Mouse (Mus musculus): ENCODE measurements around the gene Lag3.
A peak's percentile ranks its signal among the peaks of the same experiment; 100 is the strongest.

Lag3 gene

GRCm38 (mm10) chr6:124919695-124920317 is 8.3 kb upstream of the Lag3 start, which contains the start of gene Ptms:
TSS of gene Ptms (minus strand) at chr6:124920103.
- DNase-seq (ENCODE audit: low read depth, low spot score): peak; percentile 67

- DNase-seq (ENCODE audit: low read depth, low spot score): no peak
These were observed 7.6 kb upstream of the Lag3 start for GRCm38 (mm10) chr6:124918890-124919627.

GRCm38 (mm10) chr6:124918331-124918690 is 6.8 kb upstream of the Lag3 start:
- no peak for DNase-seq (ENCODE audit: low read depth, low spot score)

- DNase-seq (ENCODE audit: low read depth, low spot score): peak; percentile 65
These were observed 6.2 kb upstream of the Lag3 start for GRCm38 (mm10) chr6:124917518-124918330.

GRCm38 (mm10) chr6:124916695-124917517 is 5.4 kb upstream of the Lag3 start:
- DNase-seq (ENCODE audit: low read depth, low spot score): peak; percentile 80

GRCm38 (mm10) chr6:124915942-124916694 is 4.6 kb upstream of the Lag3 start:
- no peak for DNase-seq (ENCODE audit: low read depth, low spot score)

GRCm38 (mm10) chr6:124915160-124915941 is 3.8 kb upstream of the Lag3 start:
- DNase-seq (ENCODE audit: low read depth, low spot score): no peak

GRCm38 (mm10) chr6:124914511-124914910 is 3.0 kb upstream of the Lag3 start:
- DNase-seq (ENCODE audit: low read depth, low spot score): no peak

- no peak for DNase-seq (ENCODE audit: low read depth, low spot score)
These were observed 2.3 kb upstream of the Lag3 start for GRCm38 (mm10) chr6:124913721-124914285.

- no peak for DNase-seq (ENCODE audit: low read depth, low spot score)
These were observed 1.7 kb upstream of the Lag3 start for GRCm38 (mm10) chr6:124913214-124913613.

- no peak for DNase-seq (ENCODE audit: low read depth, low spot score)
These were observed 1.5 kb downstream of the Lag3 start for GRCm38 (mm10) chr6:124910032-124910431.

- DNase-seq (ENCODE audit: low read depth, low spot score): no peak
These were observed 3.7 kb downstream of the Lag3 start for GRCm38 (mm10) chr6:124907767-124908166.

- no peak for DNase-seq (ENCODE audit: low read depth, low spot score)
These were observed 6.3 kb downstream of the Lag3 start for GRCm38 (mm10) chr6:124904991-124905860.

- peak; percentile 74 for DNase-seq (ENCODE audit: low read depth, low spot score)
These were observed 7.1 kb downstream of the Lag3 start for GRCm38 (mm10) chr6:124904161-124904981.

GRCm38 (mm10) chr6:124903580-124904151 is 7.8 kb downstream of the Lag3 start:
- DNase-seq (ENCODE audit: low read depth, low spot score): peak; percentile 95

GRCm38 (mm10) chr6:124901851-124902250 is 9.7 kb downstream of the Lag3 start:
- no peak for DNase-seq (ENCODE audit: low read depth, low spot score)

- DNase-seq (ENCODE audit: low read depth, low spot score): no peak
These were observed 10.6 kb downstream of the Lag3 start for GRCm38 (mm10) chr6:124900801-124901480.
